Mouse (Mus musculus) Patski (cell line): ENCODE measurements at regions not wholly inside any gene's neighbourhood (a gene's known extent, or its start where the extent isn't known, plus 50 kb on each side); places are given as distances from the start of the nearest gene placed in this dataset.
"Not testable (repeated sequence)": the region's sequence is repeated elsewhere in the genome, so short reads cannot be mapped to it uniquely, and the experiment has no call there.

ENCODE experiments used
- ATAC-seq: fragments of 100-300 bp; one replicate; pipeline ENCODE4 v1.8.0; 2021
- CTCF ChIA-PET: fragments of 350-600 bp; sonication (Branson Sonifier 250); formaldehyde crosslinking; loops from one replicate; lab custom pipeline; 2022; ENCODE audit warnings: inconsistent platforms; lab: Charles Lee
- POLR2A ChIA-PET: fragments of 350-600 bp; sonication (Branson Sonifier 250); formaldehyde crosslinking; loops from one replicate; lab custom pipeline; 2022; ENCODE audit warnings: antibody characterized with exemption, inconsistent platforms; lab: Charles Lee
- DNase-seq: peaks from one replicate; pipeline ENCODE4 v3.0.0-alpha.2; 2011; ENCODE audit warnings: low read depth, low spot score
- H3K27me3 ChIP-seq: fragments of 371-371 bp; one replicate; pipeline ENCODE4 v1.5.1; 2021
- CTCF ChIP-seq: fragments of 100-300 bp; IDR thresholded peaks from one replicate; pipeline ENCODE4 v1.5.1; 2021
- in situ Hi-C: fragments of 300-500 bp; cut with MboI; formaldehyde crosslinking; loops from 3 replicates; pipeline ENCODE4 v1.11.1; 2018; ENCODE audit warnings: low pct_unique_long_range_greater_than_20kb, mixed read lengths

GRCm38 (mm10) chr17:6853641-6854040 lies 71.1 kb upstream of the Ezr start:
- ATAC-seq = no peak
- no peak for TF ChIP-seq CTCF
- ChIA-PET CTCF (interaction anchor here (1.6 to 3.4 kb wide), 2 partner anchors 10 to 32 kb away, joined by 5 to 23 read pairs; no protein-coding TSS in a partner anchor), POLR2A (interaction anchor here (0.6 kb wide), 1 partner anchor 19 kb away, joined by 6 read pairs; no protein-coding TSS in a partner anchor)
- H3K27me3 ChIP-seq = no peaks in the 10 kb centered on the region
- in situ Hi-C loops = loop anchor here (5.0 to 25.0 kb wide), 4 partner anchors 94 to 2009 kb away; partner anchors contain the start of gene Rsph3b
- DNase-seq = no peak

GRCm38 (mm10) chr17:6852177-6852947 lies 69.8 kb upstream of the Ezr start:
- CTCF ChIA-PET = interaction anchor here (0.8 to 3.4 kb wide), 10 partner anchors 8 to 1089 kb away, joined by 3 to 23 read pairs (median 6); no protein-coding TSS in a partner anchor
- TF ChIP-seq CTCF = no peak
- in situ Hi-C loops = loop anchor here (5.0 to 25.0 kb wide), 4 partner anchors 95 to 2010 kb away; partner anchors contain the start of gene Rsph3b
- ATAC-seq = peak; percentile 22
- no peak for DNase-seq
- POLR2A ChIA-PET = interaction anchor here (0.8 to 1.7 kb wide), 2 partner anchors 10 to 14 kb away, joined by 3 read pairs; no protein-coding TSS in a partner anchor
- H3K27me3 ChIP-seq = no peaks in the 10 kb centered on the region

GRCm38 (mm10) chr17:6850513-6850912 lies 67.9 kb upstream of the Ezr start:
- POLR2A ChIA-PET = no interaction called here
- in situ Hi-C loops = loop anchor here (5.0 to 25.0 kb wide), 4 partner anchors 97 to 2012 kb away; partner anchors contain the start of gene Rsph3b
- DNase-seq (no peak), ATAC-seq (no peak)
- TF ChIP-seq CTCF = no peak
- CTCF ChIA-PET = interaction anchor here (1.6 to 2.5 kb wide), 2 partner anchors 9 to 1090 kb away, joined by 4 to 21 read pairs; no protein-coding TSS in a partner anchor
- no peaks in the 10 kb centered on the region for H3K27me3 ChIP-seq

- H3K27me3 ChIP-seq, POLR2A ChIA-PET, ATAC-seq, CTCF ChIA-PET, DNase-seq: not testable (repeated sequence)
- in situ Hi-C loops = loop anchor here (10.0 kb wide), 1 partner anchor 53 kb away; no protein-coding TSS in a partner anchor
Measured at GRCm38 (mm10) chr17:6841781-6842465, 59.3 kb upstream of the Ezr start.

- in situ Hi-C loops = no loop called here
- DNase-seq = peak; percentile 62
Measured at GRCm38 (mm10) chr17:6835333-6835916, 52.8 kb upstream of the Ezr start.

More at GRCm38 (mm10) chr17:6835333-6835916, 52.8 kb upstream of the Ezr start:
- TF ChIP-seq CTCF = no peak
- no peaks in the 10 kb centered on the region for H3K27me3 ChIP-seq
- ChIA-PET POLR2A (interaction anchor here (1.2 kb wide), 1 partner anchor 56 kb away, joined by 4 read pairs; no protein-coding TSS in a partner anchor), CTCF (interaction anchor here (1.2 to 1.7 kb wide), 6 partner anchors 9 to 87 kb away, joined by 3 to 4 read pairs (median 4); no protein-coding TSS in a partner anchor)
- peak; percentile 74 for ATAC-seq
